Mouse (Mus musculus) lung, postnatal 0 days (tissue): ENCODE measurements around the gene P4hb.

Source experiments
- CTCF ChIP-seq: IDR thresholded peaks from 2 replicates; pipeline ENCODE4 v1.5.1; 2016; ENCODE audit warnings: antibody characterized with exemption, mild to moderate bottlenecking
- EP300 ChIP-seq: IDR thresholded peaks from 2 replicates; pipeline ENCODE4 v1.6.1; 2016; ENCODE audit warnings: antibody characterized with exemption, mild to moderate bottlenecking, control low read depth

GRCm38 (mm10) chr11:120597240-120598235, 24.5 kb upstream of the P4hb start:
- no peak for TF ChIP-seq CTCF
- TF ChIP-seq EP300, result no peak
